Mouse (Mus musculus): ENCODE data around the gene Jund.

GRCm38 (mm10) chr8:70703287-70703686 lies 4.5 kb downstream of the Jund start, which contains the start of gene Iqcn:
- TF ChIP-seq CTCF (IDR thresholded peaks at IDR 0.05) = no peak
- TF ChIP-seq POLR2A (IDR thresholded peaks at IDR 0.05; ENCODE audit: insufficient read depth, low read depth, low read length) = no peak
- TF ChIP-seq EP300 (IDR thresholded peaks at IDR 0.05; ENCODE audit: insufficient read depth, low read depth, low read length) = no peak

All from heart, adult 2 months (tissue).